Mouse (Mus musculus) CH12.LX (cell line): ENCODE results near the gene AU021092. TPM values are rescaled to one million over a fixed set of nuclear protein-coding genes. Genes with fewer than 3 reads are reported as not detected.

Source experiments
- DNase-seq: peaks from one replicate; pipeline ENCODE4 v3.0.0-alpha.2; 2013; ENCODE audit errors: extremely low read depth
- H3K27ac ChIP-seq: 2 replicates; pipeline ENCODE4 v1.5.1; 2012; ENCODE audit warnings: low read depth, mild to moderate bottlenecking, control low read depth, moderate library complexity; ENCODE audit not compliant: insufficient read depth
- H3K27me3 ChIP-seq: replicated peaks from 2 replicates; pipeline ENCODE3; 2012; ENCODE audit warnings: inconsistent platforms
- H3K36me3 ChIP-seq, 2 experiments: replicated peaks in 1 of 2; 2 replicates each; pipeline versions ENCODE3 to v1.6.1; 2012; ENCODE audit warnings: inconsistent platforms in 1 of 2, low read length in 1 of 2, mild to moderate bottlenecking in 1 of 2, mixed read lengths in 1 of 2, moderate library complexity in 1 of 2; ENCODE audit not compliant: control insufficient read depth in 1 of 2, insufficient read depth in 1 of 2
- H3K4me1 ChIP-seq, 2 experiments: 2 replicates each; pipeline ENCODE4 v1.6.1; 2012; ENCODE audit warnings: inconsistent platforms in 1 of 2, moderate library complexity in 1 of 2; ENCODE audit not compliant: insufficient read depth in 2 of 2, control insufficient read depth in 1 of 2
- H3K4me2 ChIP-seq: 2 replicates; pipeline ENCODE4 v1.6.1; 2012; ENCODE audit warnings: low read depth, mild to moderate bottlenecking, control low read depth; ENCODE audit not compliant: poor library complexity, insufficient read depth, severe bottlenecking
- H3K4me3 ChIP-seq, 3 experiments: fragments of 150-350 bp in 1 of 3; sonication (generic) in 1 of 3; replicated peaks in 1 of 3; 2 replicates each; pipeline versions ENCODE3 to v1.5.1; 2011 to 2012; ENCODE audit warnings: low read depth in 2 of 3, low read length in 2 of 3, mild to moderate bottlenecking in 2 of 3, moderate library complexity in 2 of 3, control low read depth in 1 of 3, improper control_type of control experiment in 1 of 3, inconsistent platforms in 1 of 3, mixed read lengths in 1 of 3; ENCODE audit not compliant: poor library complexity in 1 of 3
- H3K79me2 ChIP-seq: replicated peaks from 2 replicates; pipeline ENCODE4 v1.6.1; 2012; ENCODE audit warnings: mild to moderate bottlenecking, moderate library complexity; ENCODE audit not compliant: control insufficient read depth, poor library complexity, insufficient read depth, severe bottlenecking; ENCODE audit errors: extremely low read depth
- H3K9ac ChIP-seq: 2 replicates; pipeline ENCODE4 v1.6.1; 2012; ENCODE audit warnings: low read depth, mild to moderate bottlenecking, control low read depth, moderate library complexity; ENCODE audit not compliant: insufficient read depth
- H3K9me3 ChIP-seq: replicated peaks from 2 replicates; pipeline ENCODE3; 2012; ENCODE audit warnings: low read length, inconsistent platforms, mixed read lengths
- CHD1 ChIP-seq: IDR thresholded peaks from 2 replicates; pipeline ENCODE4 v1.6.1; 2012; ENCODE audit warnings: low read depth, low read length, improper control_type of control experiment, inconsistent platforms
- CHD2 ChIP-seq: IDR thresholded peaks from 2 replicates; pipeline ENCODE4 v1.6.1; 2011; ENCODE audit warnings: low read length, improper control_type of control experiment
- CTCF ChIP-seq, 2 experiments: IDR thresholded peaks in 1 of 2; conservative IDR thresholded peaks in 1 of 2; 2 replicates each; pipeline ENCODE4 v1.5.1; 2011 to 2012; ENCODE audit warnings: low read depth in 2 of 2, low read length in 2 of 2, improper control_type of control experiment in 1 of 2, inconsistent platforms in 1 of 2, mild to moderate bottlenecking in 1 of 2, moderate library complexity in 1 of 2
- ELF1 ChIP-seq: IDR thresholded peaks from 2 replicates; pipeline ENCODE4 v1.6.1; 2014; ENCODE audit warnings: low read depth, mild to moderate bottlenecking, inconsistent platforms, low read length, improper control_type of control experiment
- ETS1 ChIP-seq: conservative IDR thresholded peaks from 2 replicates; pipeline ENCODE4 v1.6.1; 2012; ENCODE audit warnings: low read depth, mild to moderate bottlenecking, inconsistent platforms, low read length, improper control_type of control experiment, moderate library complexity
- GABPA ChIP-seq: IDR thresholded peaks from 2 replicates; pipeline ENCODE4 v1.6.1; 2012; ENCODE audit warnings: low read depth, low read length, improper control_type of control experiment, inconsistent platforms; ENCODE audit not compliant: insufficient replicate concordance
- HCFC1 ChIP-seq: IDR thresholded peaks from 2 replicates; pipeline ENCODE4 v1.6.1; 2012; ENCODE audit warnings: low read depth, mild to moderate bottlenecking, inconsistent platforms, low read length, improper control_type of control experiment
- IRF4 ChIP-seq: IDR thresholded peaks from 2 replicates; pipeline ENCODE4 v1.6.1; 2014; ENCODE audit warnings: low read depth, mild to moderate bottlenecking, inconsistent platforms, low read length, improper control_type of control experiment
- JUN ChIP-seq: IDR thresholded peaks from 2 replicates; pipeline ENCODE4 v1.6.1; 2011; ENCODE audit warnings: low read depth, mild to moderate bottlenecking, low read length, improper control_type of control experiment, moderate library complexity; ENCODE audit not compliant: insufficient read depth
- JUND ChIP-seq: conservative IDR thresholded peaks from 2 replicates; pipeline ENCODE4 v1.6.1; 2011; ENCODE audit warnings: low read depth, low read length, improper control_type of control experiment
- KAT2A ChIP-seq: IDR thresholded peaks from 2 replicates; pipeline ENCODE4 v1.6.1; 2012; ENCODE audit warnings: low read length, improper control_type of control experiment, inconsistent platforms; ENCODE audit not compliant: insufficient replicate concordance
- MAFK ChIP-seq: IDR thresholded peaks from 2 replicates; pipeline ENCODE4 v1.6.1; 2011; ENCODE audit warnings: low read length, improper control_type of control experiment; ENCODE audit not compliant: insufficient replicate concordance
- MAZ ChIP-seq: IDR thresholded peaks from 2 replicates; pipeline ENCODE4 v1.6.1; 2012; ENCODE audit warnings: low read depth, mild to moderate bottlenecking, inconsistent platforms, low read length, improper control_type of control experiment, moderate library complexity
- MEF2A ChIP-seq: IDR thresholded peaks from 2 replicates; pipeline ENCODE4 v1.6.1; 2014; ENCODE audit warnings: low read depth, mild to moderate bottlenecking, inconsistent platforms, low read length, improper control_type of control experiment, borderline replicate concordance
- MYC ChIP-seq: IDR thresholded peaks from 2 replicates; pipeline ENCODE4 v1.6.1; 2011; ENCODE audit warnings: low read depth, mild to moderate bottlenecking, improper control_type of control experiment, low read length
- NELFE ChIP-seq: IDR thresholded peaks from 2 replicates; pipeline ENCODE4 v1.6.1; 2011; ENCODE audit warnings: low read depth, low read length, improper control_type of control experiment
- NRF1 ChIP-seq: IDR thresholded peaks from 2 replicates; pipeline ENCODE4 v1.6.1; 2014; ENCODE audit warnings: low read depth, mild to moderate bottlenecking, inconsistent platforms, low read length, improper control_type of control experiment, moderate library complexity
- PAX5 ChIP-seq: IDR thresholded peaks from 2 replicates; pipeline ENCODE4 v1.6.1; 2012; ENCODE audit warnings: low read length, inconsistent platforms, mixed read lengths
- POLR2A ChIP-seq: IDR thresholded peaks from 2 replicates; pipeline ENCODE4 v1.6.1; 2011; ENCODE audit warnings: low read depth, mild to moderate bottlenecking, improper control_type of control experiment, low read length
- POLR2AphosphoS2 ChIP-seq: IDR thresholded peaks from 2 replicates; pipeline ENCODE4 v1.6.1; 2011; ENCODE audit warnings: low read depth, low read length, improper control_type of control experiment
- RAD21 ChIP-seq: IDR thresholded peaks from 2 replicates; pipeline ENCODE4 v1.6.1; 2011; ENCODE audit warnings: low read depth, mild to moderate bottlenecking, low read length, improper control_type of control experiment, moderate library complexity
- SIN3A ChIP-seq: IDR thresholded peaks from 2 replicates; pipeline ENCODE4 v1.6.1; 2012; ENCODE audit warnings: low read length, improper control_type of control experiment, inconsistent platforms
- SMC3 ChIP-seq: IDR thresholded peaks from 2 replicates; pipeline ENCODE4 v1.6.1; 2011; ENCODE audit warnings: low read depth, low read length, improper control_type of control experiment
- TBP ChIP-seq: conservative IDR thresholded peaks from 2 replicates; pipeline ENCODE4 v1.6.1; 2011; ENCODE audit warnings: low read depth, low read length, improper control_type of control experiment
- TCF12 ChIP-seq: IDR thresholded peaks from 2 replicates; pipeline ENCODE4 v1.6.1; 2014; ENCODE audit warnings: low read depth, mild to moderate bottlenecking, inconsistent platforms, low read length, improper control_type of control experiment
- UBTF ChIP-seq: IDR thresholded peaks from 2 replicates; pipeline ENCODE4 v1.6.1; 2012; ENCODE audit warnings: low read depth, mild to moderate bottlenecking, inconsistent platforms, low read length, improper control_type of control experiment, moderate library complexity
- USF1 ChIP-seq: IDR thresholded peaks from 2 replicates; pipeline ENCODE4 v1.6.1; 2014; ENCODE audit warnings: low read depth, mild to moderate bottlenecking, inconsistent platforms, low read length, improper control_type of control experiment
- USF2 ChIP-seq: conservative IDR thresholded peaks from 2 replicates; pipeline ENCODE4 v1.6.1; 2011; ENCODE audit warnings: low read depth, low read length, improper control_type of control experiment
- ZC3H11A ChIP-seq: IDR thresholded peaks from 2 replicates; pipeline ENCODE4 v1.6.1; 2012; ENCODE audit warnings: low read depth, mild to moderate bottlenecking, inconsistent platforms, low read length, improper control_type of control experiment
- ZKSCAN1 ChIP-seq: IDR thresholded peaks from 2 replicates; pipeline ENCODE4 v1.6.1; 2012; ENCODE audit warnings: low read depth, inconsistent platforms, low read length, improper control_type of control experiment, borderline replicate concordance
- ZMIZ1 ChIP-seq: IDR thresholded peaks from 2 replicates; pipeline ENCODE4 v1.6.1; 2012; ENCODE audit warnings: low read depth, mild to moderate bottlenecking, inconsistent platforms, low read length, improper control_type of control experiment
- ZNF384 ChIP-seq: IDR thresholded peaks from 2 replicates; pipeline ENCODE4 v1.6.1; 2012; ENCODE audit warnings: low read depth, low read length, improper control_type of control experiment, inconsistent platforms
- dilution Hi-C: fragments of 300-500 bp; cut with MboI; formaldehyde crosslinking; loops from 2 replicates; pipeline ENCODE4 v1.14.3; 2020; ENCODE audit warnings: low sequenced_read_pairs; ENCODE audit not compliant: extremely low pct_unique_long_range_greater_than_20kb, extremely low pct_ligation_motif_present
- in situ Hi-C: fragments of 300-500 bp; cut with MboI; formaldehyde crosslinking; loops from 3 replicates; pipeline ENCODE4 v1.14.3; 2019; ENCODE audit warnings: low sequenced_read_pairs, low pct_ligation_motif_present, low pct_unique_long_range_greater_than_20kb, mixed read lengths
- polyA plus RNA-seq: library from polyadenylated mRNA; unstranded; fragments of >175 nt; gene quantifications from 2 replicates; pipeline ENCODE4 v1.2.1, GENCODE M21; 2012; ENCODE audit warnings: low read depth; ENCODE audit not compliant: insufficient read length
- total RNA-seq, 2 experiments: library from RNA; depleted of rRNA; stranded (reverse); fragments of 300-350 nt in 1 of 2; fragments of >200 nt in 1 of 2; gene quantifications; 2 replicates each; pipeline ENCODE4 v1.2.3; 2012 to 2014

Gene AU021092
- total and polyA plus RNA-seq, 3 experiments: not detected

DNA sequence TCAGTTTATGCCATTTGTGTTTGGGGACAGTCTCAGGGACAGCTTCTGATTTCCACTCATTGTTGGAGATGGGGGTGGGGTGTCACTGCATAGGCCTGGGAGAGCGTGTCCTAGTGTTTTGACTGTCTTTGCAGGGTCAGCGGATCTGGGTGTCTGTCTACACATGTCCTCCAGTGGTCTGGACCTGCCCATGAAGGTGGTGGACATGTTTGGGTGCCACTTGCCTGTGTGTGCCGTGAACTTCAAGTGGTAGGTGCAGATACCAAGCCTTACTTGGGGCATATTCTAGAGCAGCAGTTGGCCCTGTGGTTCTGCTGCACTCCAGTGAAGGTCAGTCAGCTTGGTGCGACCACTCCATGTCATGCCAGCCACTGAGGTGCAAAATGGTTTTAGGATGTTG is 20.3 kb upstream of the AU021092 start:
- no peak overlapping the region for H3K9ac ChIP-seq
- in situ Hi-C loops (loop anchor here (5.0 kb wide), 1 partner anchor 35 kb away; no protein-coding TSS in a partner anchor), dilution Hi-C loops (no loop called here)

DNA sequence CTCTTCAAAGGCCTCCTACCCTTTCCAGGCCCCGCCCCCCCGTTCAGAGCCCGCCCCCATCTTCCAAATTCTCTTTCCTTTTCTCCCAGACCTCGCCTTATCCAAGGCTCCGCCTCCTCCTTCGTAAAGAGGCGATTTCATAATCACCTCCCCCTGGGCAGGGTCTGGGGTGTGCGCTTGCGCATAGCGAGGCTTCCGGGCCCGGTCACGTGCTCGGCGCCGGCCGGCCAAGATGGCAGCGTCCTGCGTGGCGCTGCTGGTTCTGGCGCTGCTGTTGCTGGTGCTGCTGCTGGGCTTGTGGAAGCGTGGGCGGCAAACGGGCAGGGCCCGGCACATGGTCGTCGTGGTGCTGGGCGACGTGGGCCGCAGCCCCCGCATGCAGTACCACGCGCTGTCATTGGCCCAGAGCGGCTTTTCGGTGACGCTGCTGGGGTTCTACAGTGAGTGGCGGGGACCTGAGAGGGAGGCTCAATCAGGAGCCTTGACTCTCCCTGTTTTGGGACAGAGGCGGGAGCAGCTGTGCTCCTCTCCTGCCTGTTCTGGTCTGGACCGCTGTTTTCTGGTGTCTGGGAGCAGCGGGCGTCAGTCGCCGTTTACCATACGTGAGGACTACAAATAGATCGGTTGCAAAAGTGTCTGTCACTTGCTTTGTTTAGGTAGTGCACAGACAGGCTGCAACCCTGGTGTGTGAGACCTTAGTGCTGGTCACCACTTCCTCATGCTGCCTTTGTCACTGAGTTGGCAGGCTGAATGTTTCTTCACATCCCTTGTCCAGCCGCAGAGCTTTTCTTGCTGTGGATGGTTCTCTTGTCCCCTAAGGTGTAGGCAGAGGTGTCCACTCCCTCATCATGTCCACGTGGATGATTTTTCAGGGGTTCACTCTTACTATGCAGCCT is 11.6 kb upstream of the AU021092 start, which contains the start of gene Alg1:
TSS of gene Alg1 (plus strand) at position 204 of the 896 bp plus-strand sequence.
- in situ Hi-C loops: no loop called here
- TF ChIP-seq MAZ: no peak
- no peak for TF ChIP-seq GABPA
- no peak for TF ChIP-seq CHD1
- TF ChIP-seq POLR2A: peak; percentile 100
- TF ChIP-seq KAT2A: peak; percentile 63; the same call in 1 of the 2 replicates
- TF ChIP-seq POLR2AphosphoS2: peak; percentile 85; the same call in 1 of the 2 replicates
- 0 out of 2 replicates have a peak, but pooled peaks have one; percentile 54 for TF ChIP-seq MEF2A
- no peak for TF ChIP-seq ZKSCAN1
- no peak for TF ChIP-seq MAFK
- TF ChIP-seq JUND: no peak
- peak; percentile 91 for TF ChIP-seq NRF1
- TF ChIP-seq USF2: peak; percentile 91
- peak; percentile 32 for TF ChIP-seq ETS1
- TF ChIP-seq USF1: peak; percentile 96
- TF ChIP-seq ZNF384: no peak
- peak; percentile 47 for TF ChIP-seq IRF4
- no peak for TF ChIP-seq SMC3
- TF ChIP-seq TCF12: peak; percentile 97
- peak; percentile 98 for TF ChIP-seq SIN3A
- TF ChIP-seq ZMIZ1: peak; percentile 97
- no peak for TF ChIP-seq TBP
- TF ChIP-seq MYC: peak; percentile 88

More for the DNA sequence above, 20.3 kb upstream of the AU021092 start:
- Histone ChIP-seq H3K9me3 (no peaks in the 10 kb centered on the region), H3K4me3 (no peak overlapping the region), H3K79me2 (no peaks in the 10 kb centered on the region), H3K36me3 (peaks cover 78 to 95% of the 10 kb centered on the region in 2 experiments), H3K27me3 (no peaks in the 10 kb centered on the region), H3K27ac (no peak overlapping the region), H3K4me2 (no peak overlapping the region), H3K4me1 (no peaks in the 10 kb centered on the region)
- DNase-seq: no peak
- TF ChIP-seq CHD2 (no peak), UBTF (no peak), ZKSCAN1 (no peak), CTCF (conservative IDR thresholded peaks at IDR 0.05 in 1 of 2, IDR thresholded peaks at IDR 0.05 in 1 of 2; ENCODE audit: low read depth in 2 of 2, low read length in 2 of 2) (no peak), HCFC1 (no peak), ZMIZ1 (no peak), POLR2A (no peak), GABPA (no peak), TBP (no peak), JUN (no peak), RAD21 (no peak), ZC3H11A (no peak), ETS1 (no peak), KAT2A (no peak), NELFE (no peak), PAX5 (no peak), ELF1 (no peak), ZNF384 (no peak), POLR2AphosphoS2 (no peak), IRF4 (no peak)

More for the DNA sequence above, 11.6 kb upstream of the AU021092 start, which contains the start of gene Alg1:
- Histone ChIP-seq H3K9ac (peak within 1 kb of the TSS; percentile 64), H3K27ac (peak within 1 kb of the TSS; percentile 22; the same call in 1 of the 2 replicates), H3K79me2 (peaks cover 15% of the 10 kb centered on the region; the same call in 1 of the 2 replicates), H3K9me3 (peaks cover 11% of the 10 kb centered on the region), H3K36me3 (peaks cover 15 to 34% of the 10 kb centered on the region in 2 experiments), H3K4me1 (peaks cover 6 to 24% of the 10 kb centered on the region in 2 experiments; a peak in 3 of 4 replicates), H3K27me3 (peaks cover 4% of the 10 kb centered on the region), H3K4me3 (peak within 1 kb of the TSS; percentile 81 to 92 (median 84)), H3K4me2 (peak within 1 kb of the TSS; percentile 85)
- peak; percentile 99 for DNase-seq
- dilution Hi-C loops: no loop called here
